Mouse (Mus musculus) c-Kit-negative CD71-positive TER-119-positive erythroid progenitor cells, embryonic 14.5 days (primary cell): ENCODE data around the gene Gpr68.
A peak's percentile ranks its signal among the peaks of the same experiment; 100 is the strongest.

Experiments
- DNase-seq: peaks from one replicate; pipeline ENCODE4 v3.0.0-alpha.2; 2013; ENCODE audit warnings: low read depth, low spot score

Gene Gpr68

DNA sequence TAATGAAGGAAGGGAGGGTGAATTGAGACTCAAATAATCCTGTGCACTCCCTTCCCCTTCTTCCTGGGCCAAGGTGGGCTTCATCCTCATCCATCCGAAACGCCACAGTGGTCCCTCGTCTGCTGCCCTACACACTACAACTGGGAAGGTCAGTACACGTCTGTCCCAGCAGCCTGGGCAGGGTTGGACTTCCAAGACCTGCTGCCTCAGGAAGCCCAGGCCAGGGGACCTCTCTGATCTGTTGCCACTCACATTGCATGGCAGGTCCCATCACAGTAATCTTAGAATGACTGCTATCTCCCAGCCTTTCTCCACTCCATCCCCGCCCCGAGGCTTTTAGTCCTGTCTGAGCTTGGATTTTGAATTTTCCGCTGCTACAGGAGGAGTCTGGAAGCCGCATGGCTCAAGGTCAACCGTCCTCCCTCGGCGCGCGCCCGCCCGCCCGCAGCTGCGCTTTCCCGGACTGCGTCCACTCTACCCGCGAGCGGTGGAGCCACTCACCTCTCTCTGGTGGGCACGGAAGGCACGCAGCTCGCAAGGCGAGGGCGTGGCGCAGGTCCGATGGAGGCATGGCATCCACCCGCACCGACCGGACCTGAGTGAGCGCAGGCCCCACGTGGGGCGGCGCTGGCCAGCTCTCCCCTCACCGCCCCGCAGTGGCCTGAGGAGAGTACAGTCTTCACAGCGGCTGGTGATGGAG lies at the start of gene Gpr68:
Gene Gpr68, minus strand, starts transcription at position 601 of the 700 bp plus-strand sequence.
- no peak for DNase-seq

DNA sequence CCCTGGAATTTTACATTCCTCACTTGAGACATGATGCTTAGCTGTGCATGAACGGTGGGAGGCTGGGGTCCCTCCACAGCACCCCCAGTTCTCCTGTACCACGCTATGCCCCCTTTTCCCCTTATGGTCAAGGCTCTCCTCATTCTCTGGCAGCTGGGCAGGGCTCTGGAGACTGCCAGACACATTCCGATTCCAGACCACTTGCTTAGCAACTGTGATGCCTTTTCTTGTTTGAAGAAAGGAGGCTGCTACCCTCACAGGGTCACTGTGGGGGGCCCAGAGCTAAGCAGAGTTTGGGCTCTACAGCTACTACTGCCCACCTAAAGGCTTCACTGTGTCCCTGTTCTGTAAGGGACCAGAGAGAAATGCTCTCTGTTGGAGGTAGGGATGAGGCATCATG lies 49.3 kb upstream of the Gpr68 start:
- no peak for DNase-seq

DNA sequence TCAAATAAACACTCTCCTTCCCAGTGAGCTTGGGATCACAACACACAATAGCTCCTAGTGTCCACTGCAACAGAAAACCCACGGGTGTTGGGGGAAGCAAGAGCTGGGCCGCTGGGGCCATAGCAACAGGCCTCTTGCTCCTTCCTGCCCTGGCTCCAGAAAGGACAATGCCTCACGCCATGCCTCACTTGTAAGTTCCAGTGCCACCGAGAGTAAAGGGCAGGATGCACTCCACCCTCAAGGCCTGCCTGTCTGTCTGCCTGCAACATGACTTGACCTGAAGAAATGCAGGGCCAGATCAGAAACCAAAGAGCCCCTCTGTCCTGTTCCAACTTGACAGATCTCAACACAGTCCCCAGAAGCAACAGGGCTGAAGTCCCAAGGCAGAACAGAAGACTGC lies 48.8 kb upstream of the Gpr68 start:
- DNase-seq = peak; percentile 41

DNA sequence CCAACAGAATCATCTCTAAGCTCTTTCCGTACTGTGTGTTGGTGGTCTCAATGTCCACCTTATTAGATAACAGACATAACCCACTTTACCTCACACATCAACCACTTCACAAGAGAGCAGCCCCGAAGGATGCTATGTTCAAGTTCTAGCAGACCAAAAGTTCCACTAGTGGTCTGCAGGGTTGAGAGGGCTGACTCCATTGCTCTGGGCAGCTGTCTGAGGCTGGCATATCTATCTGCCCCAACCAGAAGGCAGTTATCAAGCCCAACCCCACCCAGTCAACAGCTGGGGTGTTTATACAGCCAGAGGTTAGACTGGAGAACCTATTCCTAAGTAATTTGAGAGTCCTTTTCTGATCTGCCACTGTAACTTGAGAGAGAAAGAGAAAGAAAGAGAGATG lies 48.0 kb upstream of the Gpr68 start:
- DNase-seq = peak; percentile 86

DNA sequence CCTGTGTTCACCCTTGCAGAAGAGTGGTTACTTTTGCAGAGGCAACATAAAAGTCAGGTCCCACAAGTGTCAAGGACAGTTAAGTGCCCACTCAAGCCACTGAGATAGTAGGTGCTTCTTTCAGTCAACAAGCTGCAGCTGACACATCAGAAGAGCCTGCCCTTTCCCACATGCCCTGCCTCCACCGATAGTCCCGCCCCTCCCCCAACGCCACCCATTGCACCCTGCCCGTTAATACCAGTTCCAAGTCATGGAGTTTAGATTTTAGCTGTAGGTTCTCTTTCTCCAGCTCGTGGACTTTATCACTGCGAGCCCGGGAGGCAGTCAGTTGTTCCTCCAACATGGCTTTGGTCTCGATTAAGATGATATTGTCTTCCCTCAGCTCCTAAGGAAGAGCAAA lies 45.9 kb upstream of the Gpr68 start:
- DNase-seq = peak; percentile 53

DNA sequence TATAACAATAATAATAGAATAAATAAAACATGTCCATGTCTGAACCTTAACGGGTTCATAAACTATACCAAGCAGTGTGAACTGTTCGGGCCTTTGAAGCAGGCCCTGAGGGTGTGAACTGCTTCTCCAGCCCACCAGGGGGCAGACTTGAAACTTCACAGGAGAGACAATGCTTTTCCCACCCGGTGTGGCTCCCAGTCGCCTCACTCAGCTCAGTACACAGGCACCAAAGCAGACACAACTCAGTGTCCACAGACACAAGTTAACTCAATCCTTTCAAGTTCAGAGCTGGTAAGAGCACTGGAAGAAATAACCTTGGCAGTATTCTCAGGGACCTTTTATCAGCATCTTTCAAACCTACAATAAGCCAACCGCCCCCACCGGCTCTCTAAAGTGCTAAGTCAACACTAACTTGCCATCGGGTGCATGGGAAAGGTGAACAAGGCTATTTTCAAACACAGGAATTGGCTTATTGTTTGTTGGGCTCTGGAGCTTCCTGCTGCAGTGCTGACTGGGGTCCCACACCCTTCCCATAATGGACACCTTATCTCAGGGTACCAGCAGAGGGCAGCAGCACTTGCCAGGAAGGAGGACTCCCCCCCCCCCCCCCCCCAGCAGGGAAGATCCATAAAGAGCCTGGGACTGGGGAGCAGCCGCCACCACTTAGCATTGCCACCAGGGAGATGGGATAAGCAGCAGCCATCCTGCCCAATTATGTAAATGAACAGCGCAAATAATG lies 44.4 kb upstream of the Gpr68 start:
- peak; percentile 65 for DNase-seq

DNA sequence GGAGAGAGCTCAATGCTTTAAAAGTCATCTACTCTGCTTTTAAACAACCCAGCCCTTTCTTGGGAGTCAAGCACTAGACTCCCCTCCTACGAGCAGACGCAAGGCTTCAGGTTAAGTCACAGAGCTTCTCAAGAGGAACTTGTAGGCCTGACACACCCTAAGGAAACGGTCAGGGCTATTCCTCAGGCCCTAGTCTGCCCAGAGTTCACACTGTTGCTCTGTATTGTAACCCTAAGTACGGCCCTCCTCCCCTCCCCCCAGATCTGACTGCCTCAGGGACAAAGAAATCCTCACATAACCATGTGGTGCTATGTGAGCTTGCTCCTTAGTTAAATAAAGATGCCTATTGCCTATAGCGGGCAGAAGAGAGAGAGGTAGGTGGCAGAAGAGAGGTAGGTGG lies 41.1 kb upstream of the Gpr68 start:
- DNase-seq = no peak

DNA sequence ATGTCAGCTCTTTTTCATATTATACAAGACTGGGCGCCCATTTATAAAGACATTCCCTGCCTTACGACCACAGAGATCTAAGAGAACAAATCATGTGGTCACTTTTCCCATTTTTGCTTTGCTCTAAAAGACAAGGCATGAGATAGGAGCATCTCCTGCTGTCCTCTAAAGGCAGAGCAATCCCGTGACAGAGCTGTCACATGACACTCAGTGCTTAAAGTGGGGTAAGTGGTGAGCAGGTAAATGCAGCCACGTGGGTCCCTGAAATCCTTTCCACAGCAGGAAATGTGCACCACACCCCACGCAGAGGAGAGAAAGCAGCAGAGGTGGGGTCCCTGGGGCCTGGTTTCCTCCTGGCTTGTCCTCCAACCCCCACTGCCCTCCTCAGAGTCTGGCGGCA lies 40.0 kb upstream of the Gpr68 start:
- DNase-seq = no peak

DNA sequence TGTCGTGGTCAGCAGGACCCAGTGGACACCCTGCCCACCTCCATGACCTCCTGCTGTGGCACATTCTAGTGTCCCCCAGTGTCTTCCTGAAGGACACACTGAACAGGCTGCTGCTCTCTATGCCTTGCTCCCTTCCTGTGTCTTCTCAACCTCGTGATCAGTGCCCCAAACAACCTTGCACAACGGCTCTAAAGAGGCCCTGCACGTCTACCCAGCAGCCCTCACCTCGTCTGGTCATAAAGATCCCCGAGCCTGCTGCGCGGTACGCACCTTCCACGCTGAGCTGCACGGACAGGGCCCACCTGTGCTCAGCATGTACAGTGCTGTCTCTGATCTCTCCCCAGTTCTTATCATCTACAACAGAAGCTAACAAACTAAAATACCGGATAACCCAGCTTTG lies 38.0 kb upstream of the Gpr68 start:
- no peak for DNase-seq

DNA sequence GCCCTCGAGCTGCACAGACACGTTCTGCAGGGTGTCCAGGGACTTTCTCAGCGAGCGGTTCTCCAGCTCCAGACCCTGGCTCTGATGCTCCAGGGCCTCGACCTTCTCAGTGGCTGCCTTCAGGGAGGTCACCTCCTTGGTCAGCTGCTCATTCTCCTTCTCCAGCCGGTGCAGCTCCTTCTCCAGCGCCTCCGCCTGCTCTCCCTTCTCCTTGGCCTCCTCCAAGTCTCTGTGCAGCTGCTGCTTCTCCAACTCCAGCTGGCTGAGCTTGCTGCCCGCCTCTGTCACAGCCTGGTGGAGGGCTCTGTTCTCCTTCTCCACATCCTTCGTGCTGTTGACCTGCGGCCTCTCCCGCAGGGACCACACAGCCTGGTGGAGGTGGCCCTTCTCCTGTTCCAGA lies 37.5 kb upstream of the Gpr68 start:
- no peak for DNase-seq

DNA sequence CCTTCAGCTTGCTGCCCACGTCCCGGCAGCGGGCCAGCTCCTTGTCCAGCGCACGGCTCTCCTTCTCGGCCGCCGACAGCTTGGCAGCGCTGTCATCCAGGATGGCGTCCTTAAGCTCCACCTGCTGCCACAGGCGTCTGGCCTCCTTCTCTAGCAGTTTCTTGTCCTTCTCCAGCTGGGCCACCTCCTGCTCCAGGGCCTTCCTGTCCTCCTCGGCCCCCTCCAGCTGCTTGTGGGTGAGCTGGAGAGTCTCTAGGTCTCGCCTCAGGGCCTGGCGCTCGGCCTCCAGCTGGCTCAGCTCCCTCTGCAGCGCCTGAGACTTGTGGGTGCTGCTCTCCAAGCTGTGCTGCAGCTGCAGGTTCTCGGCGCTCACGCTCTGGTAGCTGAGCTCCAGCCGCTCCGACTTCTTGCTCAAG lies 36.9 kb upstream of the Gpr68 start:
- DNase-seq = no peak

DNA sequence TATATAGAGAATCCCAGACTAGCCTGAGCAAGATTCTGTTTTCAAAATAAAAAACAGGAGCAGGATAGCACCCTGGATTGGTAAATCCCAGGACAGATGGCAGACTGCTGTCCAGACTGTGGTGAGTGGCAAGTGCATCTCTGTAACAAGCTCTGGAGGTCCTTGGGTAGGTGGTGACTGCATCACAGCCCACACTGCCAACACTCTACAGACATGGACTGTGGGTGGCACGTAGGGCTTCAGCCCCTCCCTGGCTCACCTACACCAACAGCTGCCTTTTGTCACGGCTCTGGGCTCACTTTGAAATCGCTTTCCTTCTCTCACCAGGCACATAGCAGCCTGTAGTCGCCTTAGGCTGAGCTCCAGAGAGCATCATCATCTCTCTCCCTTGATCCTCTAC lies 35.1 kb upstream of the Gpr68 start:
- no peak for DNase-seq

DNA sequence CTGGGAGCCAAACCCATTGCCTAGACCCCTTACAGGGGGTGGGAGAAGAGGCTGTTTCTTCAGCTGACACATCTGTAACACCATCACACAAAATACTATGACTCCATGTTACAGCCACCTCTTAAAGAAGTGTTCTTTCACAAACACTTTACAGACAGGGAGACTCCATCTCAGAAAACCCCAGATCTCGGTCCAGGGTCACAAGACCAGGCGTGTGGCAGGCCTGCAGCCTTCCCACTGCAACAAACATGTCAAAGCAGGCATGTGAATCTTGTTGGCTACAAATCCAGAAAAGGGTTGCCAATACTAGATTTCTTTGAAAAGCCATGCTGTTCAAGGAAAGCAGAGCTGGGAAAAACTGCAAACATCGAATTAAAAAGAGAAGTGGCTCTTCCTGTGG lies 33.4 kb upstream of the Gpr68 start:
- DNase-seq = no peak

DNA sequence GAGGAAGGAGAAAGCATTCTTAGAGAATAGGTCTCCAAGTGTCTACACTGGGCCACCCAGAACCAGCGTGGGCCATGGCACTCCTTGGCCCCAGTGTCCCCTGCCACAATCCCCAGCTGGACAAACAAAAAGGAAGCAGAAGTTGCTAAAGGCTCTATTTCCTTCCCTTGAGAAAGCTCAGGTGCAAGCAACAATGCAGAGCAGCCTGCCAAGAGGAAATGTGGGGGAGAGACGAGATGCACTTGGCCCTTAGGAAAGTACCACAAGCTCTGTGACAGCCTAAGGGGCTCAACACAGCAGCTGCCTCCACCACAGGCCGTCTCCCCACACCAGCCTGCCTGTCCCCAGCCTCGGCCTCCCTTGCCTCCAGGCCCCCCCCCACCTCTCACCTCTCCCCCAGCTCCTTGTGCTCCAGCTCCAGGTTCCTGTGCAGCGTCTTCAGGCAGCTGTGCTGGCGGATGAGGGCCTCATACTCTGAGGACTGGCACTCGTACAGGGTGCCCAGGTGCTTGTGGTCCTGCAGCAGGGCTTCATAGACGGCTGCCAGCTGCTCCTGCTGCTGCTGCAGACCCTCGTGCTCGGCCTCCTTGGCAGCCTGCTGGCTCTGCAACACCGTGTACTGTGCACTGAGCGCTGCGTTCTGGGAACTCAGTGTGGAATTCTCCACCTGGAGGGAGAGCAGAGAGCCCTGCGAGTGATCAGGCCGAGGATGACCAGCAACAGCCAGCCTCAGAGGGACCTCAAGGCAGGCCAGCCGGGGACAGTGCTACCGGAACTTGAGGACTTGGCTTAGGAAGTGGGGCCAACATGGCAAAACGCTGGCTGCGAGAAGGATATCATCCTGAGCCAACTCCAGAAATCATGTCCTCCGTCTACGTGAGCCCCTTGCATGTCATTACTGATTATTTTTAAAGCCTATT lies 29.7 kb upstream of the Gpr68 start:
- DNase-seq = no peak

DNA sequence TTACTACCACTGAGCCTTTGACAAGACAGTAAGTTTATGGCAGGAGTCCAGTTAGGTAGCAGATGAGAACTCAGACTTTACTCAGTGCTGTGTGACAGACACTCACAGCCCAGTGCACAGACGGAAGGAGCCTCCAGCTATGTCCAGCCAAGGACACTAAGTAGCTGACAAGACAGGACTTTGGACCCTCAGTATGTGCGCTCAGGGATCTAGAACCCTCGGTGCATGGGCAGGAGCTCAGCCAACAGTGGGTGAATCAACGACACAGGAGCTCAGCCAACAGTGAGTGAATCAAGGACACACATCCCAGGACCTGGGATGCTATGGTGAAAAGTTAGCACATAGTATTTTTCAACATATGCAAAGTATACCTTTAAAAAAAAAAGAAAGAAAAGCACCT lies 28.7 kb upstream of the Gpr68 start:
- no peak for DNase-seq

DNA sequence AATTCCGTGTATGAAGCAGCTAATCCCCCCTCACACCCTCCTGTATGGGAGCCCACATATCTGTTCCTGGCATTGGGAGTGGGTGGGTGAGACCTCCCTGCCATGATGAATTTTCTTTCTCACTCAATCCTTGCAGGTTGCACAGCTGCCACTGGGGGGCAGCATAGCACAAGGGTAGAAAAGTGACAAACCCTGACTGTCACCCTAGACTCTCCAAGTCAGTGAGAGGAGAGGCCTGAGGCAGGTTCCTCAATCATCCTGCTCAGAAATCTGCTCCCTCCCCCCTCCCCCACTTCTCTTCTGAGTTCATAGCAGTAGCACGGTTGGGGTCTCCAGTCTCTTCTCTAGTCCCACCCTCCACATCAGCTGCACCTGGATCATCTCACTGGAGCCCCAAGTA lies 28.1 kb upstream of the Gpr68 start:
- peak; percentile 66 for DNase-seq

DNA sequence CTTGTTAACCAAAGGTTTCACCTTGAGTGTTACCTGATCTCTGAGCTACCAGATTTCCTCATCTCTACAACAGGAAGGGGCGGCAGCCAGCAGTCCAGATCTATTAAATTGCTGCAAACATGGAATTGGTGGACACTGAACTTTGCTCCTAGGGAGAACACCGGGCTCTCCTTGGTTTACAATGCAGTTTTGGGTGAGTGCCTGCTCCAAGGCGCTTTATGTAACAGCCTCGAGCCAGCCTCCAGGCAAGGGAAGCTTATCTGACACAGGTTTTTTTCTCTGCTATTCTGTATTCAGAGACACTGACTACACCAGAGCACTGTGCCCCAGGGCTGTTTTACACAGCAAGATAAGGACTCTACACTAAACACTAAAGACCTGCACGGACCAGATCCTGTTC lies 26.8 kb upstream of the Gpr68 start:
- DNase-seq = no peak

DNA sequence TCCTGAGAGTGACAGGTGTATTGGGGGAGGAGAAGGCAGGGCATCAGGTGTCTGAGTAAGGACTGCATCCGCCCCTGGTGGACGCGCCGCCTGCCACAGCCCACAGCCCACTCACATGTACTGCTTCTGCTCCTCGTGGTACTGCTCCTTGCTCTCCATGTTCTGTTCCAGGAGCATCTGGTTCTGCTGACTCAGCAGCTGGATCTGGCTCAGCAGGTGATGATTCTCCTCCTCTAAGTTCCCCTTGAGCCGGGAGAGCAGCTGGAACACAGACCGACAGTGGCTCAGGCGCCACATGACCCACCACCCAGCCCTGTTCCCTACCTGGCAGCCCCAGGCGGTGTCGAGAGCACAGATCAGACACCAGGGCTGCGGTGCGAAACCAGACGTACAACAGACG lies 23.7 kb upstream of the Gpr68 start:
- DNase-seq = no peak

DNA sequence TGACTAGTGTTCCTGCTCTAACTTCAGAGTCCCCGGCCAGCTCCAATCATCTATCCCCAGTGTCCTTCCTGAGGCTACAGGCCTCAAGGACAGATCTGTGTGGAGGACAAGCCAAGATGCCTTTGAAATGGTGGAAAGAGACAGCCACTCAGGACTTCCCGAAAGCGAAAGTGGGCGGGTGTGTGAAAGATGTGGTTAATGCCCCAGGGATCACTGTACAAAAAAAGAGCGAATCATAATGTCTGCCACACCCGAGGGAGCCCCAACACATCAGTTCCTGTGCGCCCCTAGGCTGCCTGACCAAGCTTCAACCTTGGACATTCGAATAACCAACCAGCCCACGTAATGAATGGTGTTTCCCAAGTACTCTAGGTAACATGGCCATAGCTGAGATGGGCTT lies 20.3 kb upstream of the Gpr68 start:
- no peak for DNase-seq

DNA sequence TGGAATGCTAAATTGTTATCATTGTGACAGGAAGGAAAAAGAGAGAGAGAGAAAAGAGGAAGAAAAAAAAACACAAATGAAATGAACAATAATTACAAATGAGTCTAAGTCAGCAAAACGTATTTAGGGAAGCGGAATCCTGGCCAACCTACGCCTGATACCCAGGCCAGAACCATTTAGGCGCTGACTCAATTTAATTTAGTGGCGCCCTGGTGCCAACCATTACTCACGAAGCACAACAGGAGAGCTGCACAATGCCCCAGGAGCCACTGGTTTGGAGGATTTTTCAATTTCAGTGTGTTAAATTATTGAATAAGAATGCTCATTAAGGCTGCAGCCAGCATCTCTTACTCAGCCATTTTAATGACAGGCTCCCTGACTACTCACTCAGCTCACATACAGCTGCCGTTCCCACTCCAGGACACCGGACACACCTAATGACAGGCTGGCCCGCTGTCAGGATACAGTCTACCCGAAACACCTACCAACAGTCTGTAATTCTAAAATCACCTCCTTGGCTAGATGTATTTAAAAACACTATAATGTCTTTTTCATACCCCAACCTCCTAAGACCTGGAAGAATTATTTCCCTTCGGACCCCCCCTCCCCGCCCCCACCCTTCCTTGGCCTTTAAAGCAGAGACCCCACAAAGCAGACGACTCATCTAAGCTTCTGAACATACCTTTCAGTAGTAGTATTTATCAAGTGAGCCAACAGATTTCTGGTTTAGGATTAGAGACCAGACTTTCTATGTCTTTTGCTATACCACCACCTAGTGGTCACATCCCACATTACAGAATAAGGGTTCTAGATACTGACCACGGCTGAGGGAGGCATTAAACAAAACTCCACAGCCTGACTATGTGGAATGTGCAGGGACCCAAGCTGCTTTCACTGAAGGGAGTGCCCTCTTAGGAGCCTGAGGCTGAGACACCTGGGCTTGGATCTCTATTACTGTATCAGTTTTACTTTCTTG lies 17.9 kb upstream of the Gpr68 start:
- peak; percentile 54 for DNase-seq

DNA sequence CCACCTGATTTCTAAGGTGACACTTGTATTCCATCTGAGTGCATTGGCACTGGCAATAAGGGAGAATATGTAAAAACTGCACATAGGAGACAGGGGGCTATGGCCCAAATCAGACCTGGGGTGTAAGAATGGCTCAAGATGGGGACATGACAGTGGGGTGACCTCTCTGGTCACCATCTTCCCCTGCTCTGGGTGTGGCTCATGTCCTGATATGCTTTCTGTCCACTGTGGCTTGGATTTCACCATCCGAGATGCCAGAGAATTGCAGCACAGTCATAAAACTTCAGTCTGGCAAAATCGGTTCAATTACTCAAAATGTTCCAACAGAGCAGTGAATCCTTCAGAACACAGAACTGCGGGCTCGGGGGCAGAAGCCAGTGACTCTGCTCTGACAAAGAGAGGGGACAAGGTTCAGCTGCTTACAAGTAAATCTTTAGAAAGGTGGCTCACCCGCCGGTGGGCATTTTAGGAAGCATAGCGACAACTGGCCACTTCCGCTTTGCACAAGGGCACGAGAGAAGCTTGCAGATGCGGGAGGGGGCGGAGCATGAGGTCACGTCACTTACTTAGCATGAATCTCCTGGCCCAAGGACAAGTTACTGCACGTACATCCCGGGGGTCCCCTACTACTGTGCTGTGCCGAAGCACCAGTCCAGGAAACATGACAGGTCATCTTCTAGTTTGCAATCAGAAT lies 16.8 kb upstream of the Gpr68 start:
- no peak for DNase-seq
